Mouse (Mus musculus) lung, adult 2 months (tissue): Measurements from ENCODE around the gene Polr2f. TPM values are rescaled to one million over a fixed set of nuclear protein-coding genes. Genes with fewer than 3 reads are reported as not detected.

ENCODE experiments used
- DNase-seq: peaks from one replicate; pipeline ENCODE4 v3.0.0; 2022
- H3K4me1 ChIP-seq: fragments of 200-500 bp; 2 replicates; pipeline ENCODE4 v1.6.1; 2011; ENCODE audit warnings: low read length; ENCODE audit not compliant: control insufficient read depth, insufficient read depth
- H3K4me3 ChIP-seq: fragments of 200-500 bp; replicated peaks from 2 replicates; pipeline ENCODE3; 2011; ENCODE audit warnings: low read depth, mild to moderate bottlenecking, control low read depth, low read length; ENCODE audit errors: extremely low read depth
- CTCF ChIP-seq: fragments of 200-500 bp; IDR thresholded peaks from 2 replicates; pipeline ENCODE4 v1.5.1; 2011; ENCODE audit warnings: mild to moderate bottlenecking, low read length, control low read depth; ENCODE audit not compliant: insufficient read depth
- POLR2A ChIP-seq: fragments of 200-500 bp; IDR thresholded peaks from 2 replicates; pipeline ENCODE4 v1.6.1; 2011; ENCODE audit warnings: low read depth, mild to moderate bottlenecking, control low read depth, low read length, borderline replicate concordance; ENCODE audit errors: extremely low read depth
- WGBS: fragments of 180-500 bp; shearing (Covaris S2); methylation state at CpG from one replicate; pipeline ENCODE4 v1.1.7; 2018; 5-methylcytosine and 5-hydroxymethylcytosine counted together
- polyA plus RNA-seq: library from polyadenylated mRNA; depleted of rRNA; stranded (reverse); fragments of >200 nt; gene quantifications from 2 replicates; pipeline ENCODE4 v1.2.3, GENCODE M21; 2012

Polr2f gene
- polyA plus RNA-seq, 1 experiment: 38.9 TPM

GRCm38 (mm10) chr15:79164251-79164650 is 23.4 kb downstream of the Polr2f start:
- 12% methylated on average over 14 of the region's 15 CpGs for WGBS
- H3K4me1 ChIP-seq: no peaks in the 10 kb centered on the region
- no peak overlapping the region for H3K4me3 ChIP-seq
- TF ChIP-seq CTCF (no peak), POLR2A (no peak)
- no peak for DNase-seq

DNA sequence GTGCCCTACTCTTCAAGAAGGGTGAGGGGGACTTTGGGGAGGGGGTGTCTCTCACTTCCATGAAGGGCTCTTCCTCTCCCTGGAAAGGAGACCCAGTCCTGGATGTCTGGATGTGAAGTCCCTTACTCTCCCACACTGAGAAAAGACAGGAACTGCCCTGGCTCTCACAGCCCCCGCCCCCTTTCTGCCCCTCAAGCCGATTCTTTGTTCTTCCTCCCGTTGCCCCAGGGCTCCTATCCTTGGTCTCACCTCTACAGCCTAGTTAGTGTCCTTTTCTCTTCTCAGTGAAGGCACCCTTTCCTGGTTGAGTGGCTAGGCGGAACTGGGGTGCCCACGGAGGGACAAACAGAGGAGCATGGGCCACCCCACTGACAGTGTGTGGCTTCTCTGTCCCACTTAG is 24.3 kb downstream of the Polr2f start, which contains the start of gene Sox10:
Gene Sox10 (minus strand): TSS at position 101 of the 400 bp plus-strand sequence.
- no peak within 1 kb of the TSS for H3K4me3 ChIP-seq
- TF ChIP-seq CTCF (no peak), POLR2A (no peak)
- WGBS: 66% methylated on average over 5 of the region's 5 CpGs
- H3K4me1 ChIP-seq: no peaks in the 10 kb centered on the region
- DNase-seq: no peak

DNA sequence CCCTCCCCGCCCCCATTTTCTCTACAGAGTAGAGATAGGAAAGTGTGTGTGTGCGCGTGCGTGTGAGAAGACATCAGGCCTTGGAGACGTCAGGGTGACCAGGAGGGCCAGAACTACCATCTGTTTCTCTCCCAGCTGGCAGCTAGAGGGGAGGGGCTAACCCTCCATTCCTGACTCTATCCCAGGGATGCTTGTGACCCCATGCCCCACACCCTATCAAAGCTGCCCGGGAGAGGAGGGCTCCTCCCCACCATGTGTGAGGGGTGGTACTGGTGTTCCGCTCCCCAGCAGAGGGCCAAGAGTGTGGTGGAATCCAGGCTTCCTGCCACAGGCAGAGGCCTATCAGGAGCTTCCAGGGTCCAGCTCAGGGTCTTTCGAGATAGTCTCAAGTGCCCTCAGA is 25.9 kb downstream of the Polr2f start:
- Histone ChIP-seq H3K4me1 (no peaks in the 10 kb centered on the region), H3K4me3 (no peak overlapping the region)
- 60% methylated on average over 8 of the region's 8 CpGs for WGBS
- TF ChIP-seq POLR2A (no peak), CTCF (no peak)
- DNase-seq: no peak

DNA sequence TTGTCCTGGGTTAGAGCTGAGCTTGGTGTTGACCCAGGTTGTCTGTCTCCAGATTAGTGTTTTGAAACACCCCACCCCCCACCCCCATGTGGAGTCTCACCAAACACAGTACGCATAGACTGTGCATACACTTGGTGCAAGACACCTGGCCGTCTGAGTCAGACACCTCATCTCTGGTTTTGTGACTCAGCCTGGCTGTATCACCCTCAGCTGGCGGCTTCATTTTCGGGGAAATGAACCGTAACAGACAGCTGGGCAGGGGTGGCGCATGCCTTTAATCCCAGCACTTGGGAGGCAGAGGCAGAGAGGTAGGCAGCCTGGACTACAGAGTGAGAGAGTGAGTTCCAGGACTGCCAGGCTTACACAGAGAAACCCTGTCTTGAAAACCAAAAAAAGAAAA is 36.1 kb downstream of the Polr2f start:
- 75% methylated on average over 6 of the region's 6 CpGs for WGBS
- no peak for DNase-seq
- TF ChIP-seq CTCF (no peak), POLR2A (no peak)

DNA sequence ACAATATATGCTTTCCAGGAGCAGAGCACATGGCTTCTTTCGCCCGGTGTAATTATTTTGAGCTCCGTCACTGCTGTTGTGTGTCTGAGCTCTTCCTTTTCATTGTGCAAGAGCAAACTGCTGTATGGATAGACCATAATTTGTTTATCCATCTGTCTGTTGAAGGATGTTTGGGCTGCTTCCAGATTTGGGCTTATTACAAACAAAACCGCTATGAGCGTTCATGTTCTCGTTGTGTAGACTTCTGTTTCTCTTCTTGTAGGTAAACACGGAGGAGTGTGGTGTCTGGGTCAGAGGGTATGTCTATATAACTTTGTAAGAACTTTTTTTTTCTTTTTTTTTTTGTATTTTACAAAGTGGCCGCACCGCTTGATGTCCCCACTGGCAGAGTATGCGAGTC is 44.4 kb downstream of the Polr2f start:
- WGBS: 31% methylated on average over 10 of the region's 10 CpGs
- no peaks in the 10 kb centered on the region for H3K4me1 ChIP-seq
- no peak for DNase-seq
- no peak overlapping the region for H3K4me3 ChIP-seq
- TF ChIP-seq CTCF (no peak), POLR2A (no peak)

More for the DNA sequence above, 36.1 kb downstream of the Polr2f start:
- Histone ChIP-seq H3K4me1 (no peaks in the 10 kb centered on the region), H3K4me3 (no peak overlapping the region)

- DNase-seq: no peak
- TF ChIP-seq CTCF (no peak), POLR2A (no peak)
- WGBS: 92% methylated on average over 8 of the region's 8 CpGs
- no peak overlapping the region for H3K4me3 ChIP-seq
- no peaks in the 10 kb centered on the region for H3K4me1 ChIP-seq
Measured at GRCm38 (mm10) chr15:79187819-79188218, 47.0 kb downstream of the Polr2f start.

DNA sequence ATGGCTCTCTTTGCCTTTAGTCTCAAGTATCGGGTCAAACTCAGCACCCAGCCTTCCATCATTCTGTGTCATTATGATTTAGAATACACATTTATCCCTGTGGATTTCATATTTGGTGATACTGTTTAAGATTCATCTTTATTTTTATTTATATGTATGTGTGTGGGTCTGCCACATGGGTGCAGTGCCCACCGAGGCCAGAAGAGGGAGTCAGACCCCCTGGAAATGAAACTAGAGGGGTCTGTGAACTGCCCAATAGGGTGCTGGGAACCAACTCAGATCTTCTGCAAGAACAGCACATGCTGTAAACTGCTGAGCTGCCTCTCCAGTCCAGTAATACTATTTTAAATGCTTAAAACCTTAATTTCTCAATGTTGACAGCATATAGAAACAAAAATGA is 50.6 kb downstream of the Polr2f start:
- DNase-seq: no peak
- Histone ChIP-seq H3K4me1 (peaks cover 5% of the 10 kb centered on the region; the same call in 1 of the 2 replicates), H3K4me3 (no peak overlapping the region)
- TF ChIP-seq POLR2A (no peak), CTCF (no peak)
- 95% methylated on average over 2 of the region's 2 CpGs for WGBS

GRCm38 (mm10) chr15:79192450-79192849 is 51.6 kb downstream of the Polr2f start:
- no peak for DNase-seq
- peaks cover 5% of the 10 kb centered on the region; the same call in 1 of the 2 replicates for H3K4me1 ChIP-seq
- WGBS: 91% methylated on average over 6 of the region's 6 CpGs
- no peak for TF ChIP-seq CTCF
- no peak for TF ChIP-seq POLR2A
- H3K4me3 ChIP-seq: no peak overlapping the region

GRCm38 (mm10) chr15:79192885-79193845 is 52.4 kb downstream of the Polr2f start:
- TF ChIP-seq CTCF (no peak), POLR2A (no peak)
- WGBS: 25% methylated on average over 27 of the region's 27 CpGs
- Histone ChIP-seq H3K4me1 (peaks cover 5% of the 10 kb centered on the region; the same call in 1 of the 2 replicates), H3K4me3 (peak overlapping the region; percentile 35)
- DNase-seq: peak; percentile 25

GRCm38 (mm10) chr15:79194048-79194447 is 53.2 kb downstream of the Polr2f start:
- no peak for DNase-seq
- TF ChIP-seq POLR2A (no peak), CTCF (no peak)
- no peak overlapping the region for H3K4me3 ChIP-seq
- WGBS: 61% methylated on average over 9 of the region's 9 CpGs
- H3K4me1 ChIP-seq: peaks cover 5% of the 10 kb centered on the region; the same call in 1 of the 2 replicates
